Mouse (Mus musculus) midbrain, embryonic 11.5 days (tissue): ENCODE measurements around the gene Hcfc2. TPM values are rescaled to one million over a fixed set of nuclear protein-coding genes. Genes with fewer than 3 reads are reported as not detected.

Experiments used
- ATAC-seq: fragments of 200-750 bp; cut with Nextera tagmentation; 2 replicates; pipeline ENCODE4 v1.8.0; 2017; ENCODE audit warnings: moderate TSS enrichment, moderate library complexity; ENCODE audit not compliant: low FRiP score
- DNase-seq: peaks from one replicate; pipeline ENCODE4 v3.0.0; 2015; ENCODE audit warnings: low spot score; ENCODE audit errors: missing footprints
- H3K27ac ChIP-seq: fragments of 300-500 bp; sonication (generic); 2 replicates; pipeline ENCODE4 v1.5.1; 2014; ENCODE audit warnings: low read depth, low read length
- H3K27me3 ChIP-seq: fragments of 300-500 bp; sonication (generic); 2 replicates; pipeline ENCODE4 v1.6.1; 2014; ENCODE audit warnings: mild to moderate bottlenecking, low read length, moderate library complexity, mixed read lengths; ENCODE audit not compliant: control insufficient read depth, insufficient read depth
- H3K36me3 ChIP-seq: fragments of 300-500 bp; sonication (generic); 2 replicates; pipeline ENCODE4 v1.6.1; 2014; ENCODE audit warnings: mild to moderate bottlenecking, low read length, moderate library complexity, mixed read lengths; ENCODE audit not compliant: control insufficient read depth, insufficient read depth
- H3K4me1 ChIP-seq: fragments of 300-500 bp; sonication (generic); 2 replicates; pipeline ENCODE4 v1.6.1; 2014; ENCODE audit warnings: low read length; ENCODE audit not compliant: control insufficient read depth, insufficient read depth
- H3K4me2 ChIP-seq: fragments of 300-500 bp; sonication (generic); 2 replicates; pipeline ENCODE4 v1.6.1; 2014; ENCODE audit warnings: mild to moderate bottlenecking, moderate library complexity
- H3K4me3 ChIP-seq: fragments of 300-500 bp; sonication (generic); 2 replicates; pipeline ENCODE4 v1.5.1; 2014; ENCODE audit warnings: low read depth, low read length
- H3K9ac ChIP-seq: fragments of 300-500 bp; sonication (generic); 2 replicates; pipeline ENCODE4 v1.6.1; 2014; ENCODE audit warnings: low read length
- H3K9me3 ChIP-seq: fragments of 300-500 bp; sonication (generic); 2 replicates; pipeline ENCODE4 v1.6.1; 2016; ENCODE audit warnings: low read length; ENCODE audit not compliant: control insufficient read depth
- WGBS: fragments of 180-500 bp; shearing (Covaris S2); extraction: QIAGEN DNeasy Blood & Tissue Kit; methylation state at CpG from one replicate; pipeline ENCODE4 v1.1.7; 2014; 5-methylcytosine and 5-hydroxymethylcytosine counted together
- polyA plus RNA-seq: library from polyadenylated mRNA; unstranded; fragments of >200 nt; fragmentation: Nextera tagmentation; extraction: Ambion mirVana; gene quantifications from 2 replicates; pipeline ENCODE4 v1.2.1, GENCODE M21; 2014

Gene Hcfc2
- polyA plus RNA-seq, 1 experiment from 2014 or later, result 35.2 TPM

DNA sequence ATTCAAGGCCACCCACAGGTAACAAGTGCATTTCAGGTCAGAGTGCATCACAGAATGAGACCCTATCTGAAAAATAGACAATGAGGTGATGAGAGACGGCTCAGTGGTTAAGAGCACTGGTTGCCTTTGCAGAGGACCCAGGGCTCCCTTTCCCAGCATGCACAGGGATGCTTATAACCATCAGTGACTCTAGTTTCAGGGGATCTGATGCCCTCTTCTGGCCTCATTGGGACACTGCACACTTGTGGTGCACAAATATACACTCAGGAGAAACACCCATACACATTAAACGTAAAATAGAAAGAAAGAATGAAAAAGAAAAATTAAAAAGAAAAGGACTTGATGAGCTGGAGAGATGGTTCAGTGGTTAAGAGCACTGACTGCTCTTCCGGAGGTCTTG lies 95.8 kb downstream of the Hcfc2 start:
- no peak overlapping the region for H3K9ac ChIP-seq
- no peaks in the 10 kb centered on the region; the same call in 1 of the 2 replicates for H3K9me3 ChIP-seq
- H3K36me3 ChIP-seq, result no peaks in the 10 kb centered on the region
- H3K4me1 ChIP-seq, result peaks cover 2% of the 10 kb centered on the region; the same call in 1 of the 2 replicates
- no peak overlapping the region for H3K4me2 ChIP-seq
- DNase-seq, result no peak
- H3K27me3 ChIP-seq, result no peaks in the 10 kb centered on the region
- ATAC-seq, result no peak
- H3K4me3 ChIP-seq, result no peak overlapping the region
- no peak overlapping the region for H3K27ac ChIP-seq
- 90% methylated on average over 3 of the region's 3 CpGs for WGBS

Other genes with a start within 250 kb of the Hcfc2 start
- not detected in 2 replicates for gene Gm1553, start 203.5 kb upstream of the Hcfc2 start, polyA plus RNA-seq
- gene 1190007I07Rik, start 72.9 kb upstream of the Hcfc2 start, polyA plus RNA-seq, result 35.9 and 39.7 TPM in 2 replicates
- gene Tdg, start 66.3 kb upstream of the Hcfc2 start, polyA plus RNA-seq, result 340 and 352 TPM in 2 replicates
- 2.4 and 3.3 TPM in 2 replicates for gene Glt8d2, start 5.5 kb upstream of the Hcfc2 start, polyA plus RNA-seq
- gene Nfyb, start 68.0 kb downstream of the Hcfc2 start, polyA plus RNA-seq, result 79.0 and 85.4 TPM in 2 replicates
- gene Txnrd1, start 137.8 kb downstream of the Hcfc2 start, polyA plus RNA-seq, result 189 and 195 TPM in 2 replicates
- gene Eid3, start 170.5 kb downstream of the Hcfc2 start, polyA plus RNA-seq, result 0.53 and 0.57 TPM in 2 replicates